Mouse (Mus musculus) ES-Bruce4 (cell line): Measurements from ENCODE around the gene Ptpn14. TPM values are rescaled to one million over a fixed set of nuclear protein-coding genes. Genes with fewer than 3 reads are reported as not detected.
A peak's percentile ranks its signal among the peaks of the same experiment; 100 is the strongest.

Experiments used
- H3K27ac ChIP-seq: 2 replicates; pipeline ENCODE4 v1.5.1; 2012; ENCODE audit warnings: low read length, inconsistent platforms; ENCODE audit not compliant: insufficient read depth
- H3K27me3 ChIP-seq: 2 replicates; pipeline ENCODE4 v1.6.1; 2012; ENCODE audit warnings: mild to moderate bottlenecking, low read length, inconsistent platforms; ENCODE audit not compliant: control insufficient read depth, poor library complexity, insufficient read depth, severe bottlenecking
- H3K36me3 ChIP-seq: 2 replicates; pipeline ENCODE4 v1.6.1; 2012; ENCODE audit warnings: inconsistent platforms, mild to moderate bottlenecking, low read length, moderate library complexity; ENCODE audit not compliant: control insufficient read depth, poor library complexity, insufficient read depth, severe bottlenecking
- H3K4me1 ChIP-seq: one replicate; pipeline ENCODE4 v1.8.1; 2011; ENCODE audit warnings: low read length; ENCODE audit not compliant: control insufficient read depth, insufficient read depth
- H3K4me3 ChIP-seq: 2 replicates; pipeline ENCODE4 v1.5.1; 2011; ENCODE audit warnings: low read depth, mild to moderate bottlenecking, low read length
- H3K9ac ChIP-seq: 2 replicates; pipeline ENCODE4 v1.6.1; 2012; ENCODE audit warnings: low read depth, mild to moderate bottlenecking, inconsistent platforms; ENCODE audit not compliant: poor library complexity, severe bottlenecking
- H3K9me3 ChIP-seq: replicated peaks from 2 replicates; pipeline ENCODE4 v1.6.1; 2012; ENCODE audit warnings: mild to moderate bottlenecking, low read length, inconsistent platforms; ENCODE audit not compliant: control insufficient read depth, poor library complexity, insufficient read depth, severe bottlenecking
- CTCF ChIP-seq: IDR thresholded peaks from one replicate; pipeline ENCODE4 v1.8.1; 2011; ENCODE audit warnings: low read depth, low read length
- EP300 ChIP-seq: IDR thresholded peaks from 2 replicates; pipeline ENCODE4 v1.6.1; 2011; ENCODE audit warnings: low read depth, low read length; ENCODE audit not compliant: insufficient read depth
- POLR2A ChIP-seq: IDR thresholded peaks from one replicate; pipeline ENCODE4 v1.8.1; 2011; ENCODE audit warnings: low read length; ENCODE audit not compliant: insufficient read depth
- polyA plus RNA-seq: library from polyadenylated mRNA; stranded (reverse); fragments of >200 nt; gene quantifications from 2 replicates; pipeline ENCODE4 v1.2.4, GENCODE M21; 2011; ENCODE audit warnings: low read depth; ENCODE audit not compliant: missing spikeins, insufficient read depth, insufficient read length

Ptpn14 gene
- polyA plus RNA-seq, 1 experiment = 141 TPM

- no peaks in the 10 kb centered on the region for H3K27me3 ChIP-seq
- no peaks in the 10 kb centered on the region for H3K9me3 ChIP-seq
- H3K9ac ChIP-seq = no peak overlapping the region
- H3K27ac ChIP-seq = no peak overlapping the region
- H3K4me3 ChIP-seq = no peak overlapping the region
- TF ChIP-seq EP300 (no peak), POLR2A (no peak), CTCF (no peak)
- no peaks in the 10 kb centered on the region for H3K4me1 ChIP-seq
- no peaks in the 10 kb centered on the region for H3K36me3 ChIP-seq
Observed at GRCm38 (mm10) chr1:189858377-189858776, 130.3 kb downstream of the Ptpn14 start.

GRCm38 (mm10) chr1:189860112-189860941 is 132.3 kb downstream of the Ptpn14 start:
- Histone ChIP-seq H3K4me1 (no peaks in the 10 kb centered on the region), H3K9ac (no peak overlapping the region), H3K36me3 (no peaks in the 10 kb centered on the region), H3K27me3 (no peaks in the 10 kb centered on the region), H3K4me3 (no peak overlapping the region), H3K27ac (no peak overlapping the region), H3K9me3 (no peaks in the 10 kb centered on the region)
- TF ChIP-seq CTCF (peak; percentile 33), EP300 (no peak)

- Histone ChIP-seq H3K4me1 (no peaks in the 10 kb centered on the region), H3K36me3 (no peaks in the 10 kb centered on the region), H3K27me3 (no peaks in the 10 kb centered on the region), H3K4me3 (no peak overlapping the region), H3K9me3 (no peaks in the 10 kb centered on the region), H3K27ac (no peak overlapping the region), H3K9ac (no peak overlapping the region)
- TF ChIP-seq CTCF = no peak
- TF ChIP-seq POLR2A = no peak
- no peak for TF ChIP-seq EP300
Observed at GRCm38 (mm10) chr1:189860942-189861315, 132.9 kb downstream of the Ptpn14 start.

- TF ChIP-seq POLR2A (no peak), EP300 (no peak), CTCF (no peak)
- no peaks in the 10 kb centered on the region for H3K27me3 ChIP-seq
- no peak overlapping the region for H3K4me3 ChIP-seq
- H3K9me3 ChIP-seq = no peaks in the 10 kb centered on the region
- H3K9ac ChIP-seq = no peak overlapping the region
- no peaks in the 10 kb centered on the region for H3K4me1 ChIP-seq
- no peaks in the 10 kb centered on the region for H3K36me3 ChIP-seq
- H3K27ac ChIP-seq = no peak overlapping the region
Observed at GRCm38 (mm10) chr1:189863727-189864126, 135.7 kb downstream of the Ptpn14 start.

- no peak overlapping the region for H3K9ac ChIP-seq
- no peak overlapping the region for H3K27ac ChIP-seq
- H3K36me3 ChIP-seq = no peaks in the 10 kb centered on the region
- H3K9me3 ChIP-seq = no peaks in the 10 kb centered on the region
- no peak overlapping the region for H3K4me3 ChIP-seq
- no peaks in the 10 kb centered on the region for H3K4me1 ChIP-seq
- no peaks in the 10 kb centered on the region for H3K27me3 ChIP-seq
- TF ChIP-seq POLR2A = no peak
- TF ChIP-seq EP300 = no peak
- TF ChIP-seq CTCF = no peak
Observed at GRCm38 (mm10) chr1:189864301-189864700, 136.2 kb downstream of the Ptpn14 start.

GRCm38 (mm10) chr1:189864846-189865560 is 136.9 kb downstream of the Ptpn14 start:
- H3K4me3 ChIP-seq = no peak overlapping the region
- no peaks in the 10 kb centered on the region for H3K27me3 ChIP-seq
- no peaks in the 10 kb centered on the region for H3K36me3 ChIP-seq
- TF ChIP-seq CTCF (no peak), EP300 (no peak), POLR2A (no peak)
- no peaks in the 10 kb centered on the region for H3K4me1 ChIP-seq
- H3K27ac ChIP-seq = no peak overlapping the region
- H3K9ac ChIP-seq = no peak overlapping the region
- no peaks in the 10 kb centered on the region for H3K9me3 ChIP-seq
